Mouse (Mus musculus): Measurements from ENCODE around the gene Zfp609.

GRCm38 (mm10) chr9:65726431-65726830 lies 100.9 kb downstream of the Zfp609 start:
- no peak for TF ChIP-seq POLR2A (IDR thresholded peaks at IDR 0.05; ENCODE audit: insufficient read depth, low read length)
- no peak for TF ChIP-seq EP300 (IDR thresholded peaks at IDR 0.05; ENCODE audit: insufficient read depth, low read depth, low read length)
- TF ChIP-seq CTCF (IDR thresholded peaks at IDR 0.05; ENCODE audit: low read depth, low read length), result no peak

Data from ES-Bruce4 (cell line).